Mouse (Mus musculus) midbrain, embryonic 14.5 days (tissue): Measurements from ENCODE around the gene Sh3bp2. TPM values are rescaled to one million over a fixed set of nuclear protein-coding genes. Genes with fewer than 3 reads are reported as not detected.

Source experiments
- ATAC-seq: fragments of 200-750 bp; cut with Nextera tagmentation; 2 replicates; pipeline ENCODE4 v1.8.0; 2017; ENCODE audit warnings: moderate number of reproducible peaks, moderate library complexity; ENCODE audit not compliant: low FRiP score, low TSS enrichment
- DNase-seq: peaks from one replicate; pipeline ENCODE4 v3.0.0-alpha.2; 2015
- H3K27ac ChIP-seq: fragments of 300-500 bp; sonication (generic); replicated peaks from 2 replicates; pipeline ENCODE4 v1.5.1; 2014; ENCODE audit warnings: mild to moderate bottlenecking, low read depth, low read length, moderate library complexity
- H3K27me3 ChIP-seq: fragments of 300-500 bp; sonication (generic); 2 replicates; pipeline ENCODE4 v1.6.1; 2014; ENCODE audit warnings: low read length, control low read depth, mixed read lengths; ENCODE audit not compliant: control insufficient read depth, insufficient read depth
- H3K36me3 ChIP-seq: fragments of 300-500 bp; sonication (generic); 2 replicates; pipeline ENCODE4 v1.6.1; 2014; ENCODE audit warnings: low read length, control low read depth; ENCODE audit not compliant: control insufficient read depth, insufficient read depth
- H3K4me1 ChIP-seq: fragments of 300-500 bp; sonication (generic); 2 replicates; pipeline ENCODE4 v1.6.1; 2014; ENCODE audit warnings: mild to moderate bottlenecking, antibody characterized with exemption, low read length, control low read depth; ENCODE audit not compliant: control insufficient read depth, insufficient read depth
- H3K4me2 ChIP-seq: fragments of 300-500 bp; sonication (generic); 2 replicates; pipeline ENCODE4 v1.6.1; 2014; ENCODE audit warnings: mild to moderate bottlenecking, low read length, moderate library complexity
- H3K4me3 ChIP-seq: fragments of 300-500 bp; sonication (generic); replicated peaks from 2 replicates; pipeline ENCODE4 v1.5.1; 2014; ENCODE audit warnings: low read depth, low read length
- H3K9ac ChIP-seq: fragments of 300-500 bp; sonication (generic); replicated peaks from 2 replicates; pipeline ENCODE4 v1.6.1; 2014; ENCODE audit warnings: mild to moderate bottlenecking, low read length, moderate library complexity
- H3K9me3 ChIP-seq: fragments of 300-500 bp; sonication (generic); 2 replicates; pipeline ENCODE4 v1.6.1; 2016; ENCODE audit warnings: low read length, control low read depth, mixed read lengths; ENCODE audit not compliant: control insufficient read depth
- WGBS: fragments of 180-500 bp; shearing (Covaris S2); extraction: QIAGEN DNeasy Blood & Tissue Kit; methylation state at CpG from one replicate; pipeline ENCODE4 v1.1.7; 2014; 5-methylcytosine and 5-hydroxymethylcytosine counted together
- polyA plus RNA-seq: library from polyadenylated mRNA; unstranded; fragments of >200 nt; fragmentation: Nextera tagmentation; extraction: Ambion mirVana; gene quantifications from 2 replicates; pipeline ENCODE4 v1.2.1, GENCODE M21; 2014

Gene Sh3bp2
- polyA plus RNA-seq, result 21.7 and 30.6 TPM in 2 replicates

DNA sequence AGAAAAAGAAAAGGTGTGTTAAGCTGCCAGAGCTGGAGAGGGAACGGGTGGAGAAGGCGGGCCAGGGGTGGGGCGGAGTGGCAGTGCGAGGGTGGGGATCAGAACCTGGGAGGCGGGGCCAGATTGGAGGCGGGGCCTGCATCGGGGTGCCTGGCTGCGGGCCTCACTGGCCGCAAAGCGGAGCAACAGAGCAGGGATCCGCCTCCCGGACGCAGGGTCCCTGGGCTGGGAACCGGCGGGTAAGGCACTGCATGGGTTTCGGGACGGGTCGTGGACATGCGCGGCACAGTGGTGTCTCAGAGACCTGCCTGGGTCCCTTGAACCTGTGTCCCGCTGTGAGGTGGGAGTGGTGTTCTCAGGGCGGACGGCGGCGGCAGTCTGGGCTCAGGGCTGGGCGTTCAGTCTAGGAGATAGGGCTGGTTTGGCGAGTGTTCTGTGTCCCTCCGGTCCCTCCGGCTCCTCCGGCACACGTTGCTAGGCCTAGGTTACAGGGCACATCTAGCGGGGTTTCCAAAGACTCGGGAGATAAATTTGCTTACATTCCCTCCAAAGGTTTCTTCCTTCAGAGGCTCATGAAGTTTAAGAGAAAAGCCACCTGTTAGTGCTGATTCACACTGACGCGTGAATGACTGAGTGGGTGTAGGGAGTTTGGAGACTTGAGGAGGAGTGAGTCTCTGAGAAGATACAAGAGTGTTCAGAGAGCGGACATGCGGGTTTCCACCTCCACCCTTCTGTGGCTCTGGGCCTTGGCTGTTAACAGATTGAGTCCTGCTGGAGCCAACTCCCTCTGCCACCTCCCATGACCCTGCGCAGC is at the start of gene Sh3bp2:
Sh3bp2 (plus strand) TSS at position 176 of the 814 bp plus-strand sequence.
- Histone ChIP-seq H3K27ac (no peak within 1 kb of the TSS), H3K4me1 (no peaks in the 10 kb centered on the region), H3K4me2 (peak within 1 kb of the TSS; percentile 59), H3K36me3 (no peaks in the 10 kb centered on the region), H3K27me3 (no peaks in the 10 kb centered on the region), H3K9me3 (no peaks in the 10 kb centered on the region), H3K9ac (peak within 1 kb of the TSS; percentile 36), H3K4me3 (peak within 1 kb of the TSS; percentile 36)
- WGBS, result 4% methylated on average over 38 of the region's 38 CpGs
- peak; percentile 77; the same call in 1 of the 2 replicates for ATAC-seq
- DNase-seq, result peak; percentile 84

DNA sequence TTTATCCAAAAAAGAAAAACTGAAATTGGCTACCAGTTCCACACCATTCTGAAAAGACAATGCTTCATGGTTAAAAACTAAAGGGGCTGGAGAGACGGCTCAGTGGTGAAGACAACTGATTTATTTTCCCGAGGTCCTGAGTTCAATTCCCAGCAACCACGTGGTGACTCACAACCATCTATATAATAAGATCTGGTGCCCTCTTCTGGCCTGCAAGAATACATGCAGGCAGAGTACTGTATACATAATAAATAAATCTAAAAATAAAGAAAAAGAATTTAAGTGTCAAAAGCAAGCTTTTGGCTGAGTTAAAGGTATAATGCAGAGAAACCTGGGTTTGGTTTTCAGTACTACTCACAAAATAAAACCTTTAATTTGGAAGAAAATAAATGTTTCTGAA is 44.7 kb upstream of the Sh3bp2 start:
- ATAC-seq (no peak), DNase-seq (no peak)
- Histone ChIP-seq H3K9ac (no peak overlapping the region), H3K4me2 (no peak overlapping the region), H3K4me1 (no peaks in the 10 kb centered on the region), H3K27me3 (no peaks in the 10 kb centered on the region), H3K36me3 (peaks cover 78% of the 10 kb centered on the region), H3K9me3 (no peaks in the 10 kb centered on the region), H3K4me3 (no peak overlapping the region), H3K27ac (no peak overlapping the region)
- WGBS, result 85% methylated on average over 3 of the region's 3 CpGs

DNA sequence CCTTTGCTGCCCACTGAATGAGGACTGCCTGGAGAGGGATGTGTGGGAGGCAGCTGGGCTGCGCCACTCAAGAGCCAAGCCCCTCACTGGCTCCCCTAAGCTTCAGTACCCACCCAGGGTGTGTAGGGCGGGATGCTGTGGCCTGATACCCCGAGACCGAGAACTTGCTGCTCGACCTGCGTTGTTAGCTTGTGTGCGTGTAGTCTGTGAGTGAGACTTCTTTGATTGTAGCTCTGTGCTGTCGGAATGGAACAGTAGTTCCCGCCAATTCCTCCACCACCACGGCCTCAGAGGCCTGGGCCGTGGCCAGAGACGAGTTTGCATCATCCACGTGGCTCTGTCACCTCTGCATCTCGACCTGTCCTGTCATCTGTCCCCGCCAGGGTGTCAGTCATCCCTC is 39.9 kb upstream of the Sh3bp2 start:
- WGBS, result 94% methylated on average over 15 of the region's 15 CpGs
- Histone ChIP-seq H3K4me1 (no peaks in the 10 kb centered on the region), H3K4me2 (no peak overlapping the region), H3K9me3 (no peaks in the 10 kb centered on the region), H3K4me3 (no peak overlapping the region), H3K36me3 (peaks cover 57% of the 10 kb centered on the region), H3K27ac (no peak overlapping the region), H3K27me3 (no peaks in the 10 kb centered on the region), H3K9ac (no peak overlapping the region)
- DNase-seq (no peak), ATAC-seq (no peak)

DNA sequence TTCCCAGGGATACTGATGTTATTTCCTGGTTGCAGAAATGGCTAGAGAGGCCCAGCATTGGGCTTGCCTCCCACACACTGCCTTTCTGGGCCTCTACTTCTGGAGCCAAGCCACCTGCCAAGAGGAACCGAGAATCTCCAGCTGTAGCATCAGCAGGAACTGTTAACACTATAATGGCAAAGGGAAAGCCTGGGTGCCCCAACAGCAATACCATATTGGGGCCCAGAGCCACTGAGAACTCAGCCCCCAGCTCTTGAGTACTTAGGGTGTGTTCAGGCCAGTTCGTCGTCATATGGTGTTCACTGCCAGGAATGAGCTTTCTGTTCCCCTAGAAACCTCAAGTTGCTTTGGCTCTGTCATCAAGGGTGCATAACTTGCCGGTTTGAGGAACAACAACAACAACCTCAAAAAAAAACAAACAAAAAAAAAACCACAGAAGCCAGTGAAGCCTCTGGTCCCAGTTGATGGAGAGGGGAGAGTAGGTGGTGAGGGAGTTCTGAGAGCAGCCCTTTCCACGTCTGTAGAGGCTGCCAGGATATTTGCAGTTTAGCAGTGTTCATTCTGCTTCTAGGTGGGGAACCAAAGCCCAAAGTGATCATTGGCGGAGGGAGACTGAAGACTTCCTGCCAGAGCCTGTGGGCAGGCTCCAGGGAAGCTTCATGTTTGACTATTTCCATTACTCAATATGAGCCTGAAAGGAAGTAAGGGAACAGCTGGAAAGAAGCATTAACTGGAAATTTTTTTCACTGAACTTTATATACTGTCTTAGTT is 38.1 kb upstream of the Sh3bp2 start:
- H3K9me3 ChIP-seq, result no peaks in the 10 kb centered on the region
- 85% methylated on average over 6 of the region's 6 CpGs for WGBS
- no peaks in the 10 kb centered on the region for H3K4me1 ChIP-seq
- H3K4me3 ChIP-seq, result no peak overlapping the region
- ATAC-seq, result no peak
- H3K4me2 ChIP-seq, result no peak overlapping the region
- no peak overlapping the region for H3K27ac ChIP-seq
- no peak for DNase-seq
- H3K27me3 ChIP-seq, result no peaks in the 10 kb centered on the region
- H3K36me3 ChIP-seq, result peaks cover 43% of the 10 kb centered on the region
- H3K9ac ChIP-seq, result no peak overlapping the region

DNA sequence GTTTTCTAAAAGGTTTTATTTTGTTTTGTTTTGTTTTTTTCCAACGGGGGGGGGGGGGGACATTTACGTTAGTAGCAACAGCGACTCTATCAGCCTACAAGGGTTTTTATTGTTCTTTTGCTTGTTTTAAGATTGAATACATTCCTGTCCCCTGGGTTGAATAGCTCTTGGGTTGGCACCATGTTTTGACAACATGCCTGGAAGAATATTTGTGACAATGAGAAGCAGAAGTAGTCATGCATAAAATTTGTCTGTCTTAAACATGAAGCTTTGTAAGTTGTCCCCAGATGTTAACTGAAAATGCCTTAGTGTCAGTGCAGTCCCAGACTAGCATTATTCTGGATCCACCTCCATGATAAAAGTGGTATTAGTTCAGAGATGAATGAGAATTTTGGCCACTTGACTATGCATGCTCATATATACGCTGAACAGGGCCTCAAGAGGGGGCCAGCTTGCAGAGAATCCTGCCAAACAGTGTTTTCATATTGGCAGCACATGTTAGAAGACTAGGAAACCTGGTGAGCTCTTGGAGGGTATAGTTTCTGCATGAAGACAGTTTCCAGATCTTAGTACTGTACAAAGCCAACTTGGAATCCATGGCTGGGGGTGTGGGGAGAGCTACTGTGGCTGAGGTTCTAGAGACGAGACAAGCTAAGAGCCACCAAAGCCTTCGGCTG is 36.8 kb upstream of the Sh3bp2 start:
- no peaks in the 10 kb centered on the region for H3K27me3 ChIP-seq
- ATAC-seq (no peak), DNase-seq (no peak)
- no peak overlapping the region for H3K27ac ChIP-seq
- H3K4me1 ChIP-seq, result no peaks in the 10 kb centered on the region
- WGBS, result 84% methylated on average over 6 of the region's 6 CpGs
- H3K4me2 ChIP-seq, result no peak overlapping the region
- no peaks in the 10 kb centered on the region for H3K9me3 ChIP-seq
- no peak overlapping the region for H3K4me3 ChIP-seq
- peaks cover 35% of the 10 kb centered on the region for H3K36me3 ChIP-seq
- no peak overlapping the region for H3K9ac ChIP-seq

DNA sequence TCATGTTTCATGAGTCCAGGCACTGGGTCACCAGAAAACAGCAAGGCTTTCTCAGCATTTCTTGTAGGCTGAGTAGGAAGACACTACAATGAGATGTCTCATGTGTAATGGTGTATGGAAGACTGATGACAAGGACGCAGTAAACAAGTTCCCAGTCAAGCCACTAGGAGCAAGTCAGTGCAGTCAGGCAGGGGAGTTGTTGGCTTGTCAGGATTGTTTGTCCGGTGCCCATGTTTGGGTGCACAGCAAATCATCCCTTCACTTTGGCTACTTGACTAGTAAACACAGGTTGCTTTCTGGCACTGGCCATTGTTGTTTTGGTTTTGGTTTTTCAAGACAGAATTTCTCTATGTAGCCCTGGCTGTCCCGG is 36.2 kb upstream of the Sh3bp2 start:
- Histone ChIP-seq H3K27ac (no peak overlapping the region), H3K36me3 (peaks cover 35% of the 10 kb centered on the region), H3K4me2 (no peak overlapping the region), H3K4me1 (no peaks in the 10 kb centered on the region), H3K27me3 (no peaks in the 10 kb centered on the region), H3K9me3 (no peaks in the 10 kb centered on the region), H3K4me3 (no peak overlapping the region), H3K9ac (no peak overlapping the region)
- DNase-seq, result no peak
- no peak for ATAC-seq
- WGBS, result 91% methylated on average over 3 of the region's 3 CpGs

DNA sequence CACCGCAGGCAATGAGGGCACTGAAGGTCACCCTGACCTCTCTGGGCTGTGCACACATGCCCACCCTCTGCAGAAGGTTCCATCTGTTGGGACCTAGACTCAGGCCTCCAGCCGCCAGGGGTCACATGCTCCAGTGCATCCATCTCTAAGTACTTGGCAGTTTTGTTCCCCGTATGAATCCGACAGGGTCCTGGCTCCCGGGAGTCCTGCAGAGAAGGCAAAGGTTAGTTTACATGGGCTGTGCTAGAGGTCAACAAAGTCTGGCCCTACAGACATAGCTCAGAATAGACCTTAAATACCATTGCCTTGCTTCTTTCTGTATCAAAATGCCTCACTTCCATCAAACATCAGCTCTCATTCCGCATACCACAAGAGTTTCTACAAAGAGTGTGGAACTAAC is 28.9 kb upstream of the Sh3bp2 start:
- Histone ChIP-seq H3K4me2 (no peak overlapping the region), H3K9me3 (no peaks in the 10 kb centered on the region), H3K4me3 (no peak overlapping the region), H3K27me3 (no peaks in the 10 kb centered on the region), H3K27ac (no peak overlapping the region), H3K36me3 (no peaks in the 10 kb centered on the region), H3K9ac (no peak overlapping the region), H3K4me1 (no peaks in the 10 kb centered on the region)
- ATAC-seq, result no peak
- WGBS, result 80% methylated on average over 6 of the region's 6 CpGs
- DNase-seq, result no peak

DNA sequence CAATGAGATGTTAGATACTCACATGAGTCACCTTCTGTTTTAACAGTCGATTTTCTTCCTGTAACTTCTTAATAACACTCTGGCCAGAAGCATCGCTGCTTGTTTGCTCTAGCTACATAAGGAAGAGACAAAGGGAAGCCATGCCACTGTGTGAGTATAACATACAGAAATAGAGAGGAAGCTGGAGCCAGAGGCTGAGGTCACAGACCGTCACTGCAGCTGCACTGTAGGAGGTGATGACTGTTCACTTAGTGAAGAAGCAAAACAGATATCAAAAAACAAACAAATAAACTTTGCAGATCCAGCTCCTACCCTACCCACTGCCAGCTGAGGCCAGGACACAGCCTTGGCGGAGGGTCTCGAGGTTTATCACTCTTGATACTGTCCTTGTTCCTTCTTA is 24.8 kb upstream of the Sh3bp2 start:
- H3K36me3 ChIP-seq, result no peaks in the 10 kb centered on the region
- no peaks in the 10 kb centered on the region for H3K4me1 ChIP-seq
- DNase-seq, result no peak
- no peaks in the 10 kb centered on the region for H3K27me3 ChIP-seq
- no peak overlapping the region for H3K9ac ChIP-seq
- H3K9me3 ChIP-seq, result no peaks in the 10 kb centered on the region
- no peak for ATAC-seq
- H3K27ac ChIP-seq, result no peak overlapping the region
- no peak overlapping the region for H3K4me3 ChIP-seq
- H3K4me2 ChIP-seq, result no peak overlapping the region
- WGBS, result 84% methylated on average over 5 of the region's 5 CpGs
